Mouse (Mus musculus) erythroblast, embryonic 14.5 days (primary cell): ENCODE measurements around the gene Pde3b.

Experiments used
- GATA1 ChIP-seq: IDR thresholded peaks from 2 replicates; pipeline ENCODE4 v1.6.1; 2012; ENCODE audit warnings: low read length, inconsistent platforms, mixed read lengths
- TAL1 ChIP-seq: IDR thresholded peaks from 3 replicates; pipeline ENCODE4 v1.6.1; 2012; ENCODE audit warnings: low read length, inconsistent platforms, mixed read lengths

DNA sequence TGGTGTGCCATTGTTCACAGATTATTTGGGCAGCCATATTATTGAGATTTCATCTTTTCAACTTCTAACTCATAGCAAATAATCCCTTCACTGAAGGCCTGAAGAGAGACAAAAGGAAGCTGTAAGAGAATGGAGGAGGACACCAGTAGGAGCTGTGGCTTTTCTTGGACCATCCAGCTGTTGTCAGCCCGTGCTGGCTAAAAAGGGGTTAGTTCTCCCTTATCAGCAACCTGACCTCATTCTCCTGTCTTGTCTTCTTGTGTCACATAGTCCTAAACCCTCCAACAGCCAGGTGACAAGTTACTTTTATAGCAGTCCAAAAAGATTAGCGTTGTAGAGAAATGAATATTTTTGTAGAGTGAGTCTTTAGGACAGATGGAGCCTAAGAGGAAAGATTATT lies 57.4 kb downstream of the Pde3b start:
- TF ChIP-seq TAL1: no peak
- no peak for TF ChIP-seq GATA1
